ENCODE assay signal across 13 mouse cellular contexts in the genomic region with DNA sequence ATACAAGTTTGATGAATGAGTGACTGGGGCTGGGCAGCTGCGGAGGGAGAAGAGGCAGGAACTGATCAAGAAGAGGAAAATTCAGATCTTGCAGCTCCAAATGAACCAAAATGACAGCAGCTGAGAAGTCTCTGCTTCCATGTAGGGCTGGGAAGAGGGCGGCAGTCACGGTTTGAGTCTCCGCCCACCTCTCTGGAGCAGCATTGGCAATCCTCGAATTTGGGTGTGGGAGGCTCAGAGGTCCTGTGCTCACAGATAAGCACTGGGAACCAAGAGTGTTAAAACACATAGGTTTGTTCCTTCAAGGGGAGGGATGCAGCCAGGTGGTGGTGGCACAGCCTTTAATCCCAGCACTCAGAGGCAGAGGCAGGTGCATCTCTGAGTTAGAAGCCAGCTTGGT. TPM values are rescaled to one million over a fixed set of nuclear protein-coding genes. Genes with fewer than 3 reads are reported as not detected.
DNase-seq lines count a peak whose midpoint lies in the region; TF ChIP-seq lines count a peak whose summit lies in the region.
"Had no signal": no experiment of that assay in that cellular context is flagged by ENCODE, and none has a peak within 500 bp of the region (broad histone marks: within the 10 kb centered on the region; RNA-seq: fewer than 3 reads in every experiment).

No protein-coding gene starts in this region.

- intact Hi-C loops in left cerebral cortex, postnatal 14 days (cut with DNase I): no loop called here
- intact Hi-C loops in heart, postnatal 36 days (cut with DNase I): no loop called here

- no peaks in the 10 kb centered on the region for H3K9me3 ChIP-seq in ES-E14 (ENCODE audit: control insufficient read depth, insufficient read depth, low read depth, low read length)
- H3K9me3 ChIP-seq: forebrain, embryonic 13.5 days had no signal

- H3K9ac ChIP-seq in ES-E14 (ENCODE audit: insufficient read depth, low read depth, low read length, poor library complexity, severe bottlenecking): no peak overlapping the region
- H3K9ac ChIP-seq: forebrain, embryonic 13.5 days had no signal

- peaks cover 1 to 18% of the 10 kb centered on the region in 2 experiments; a peak in 2 of 4 replicates for H3K4me1 ChIP-seq in ES-E14 (ENCODE audit: control insufficient read depth in 2 of 2, insufficient read depth in 2 of 2, low read length in 2 of 2, poor library complexity in 1 of 2)

- in situ Hi-C loops in ES-E14 (cut with MboI; ENCODE audit: low sequenced_read_pairs in 2 of 2, unreplicated experiment in 2 of 2): no loop called here

- peak overlapping the region; percentile 25; the same call in 1 of the 2 replicates for H3K27ac ChIP-seq in ES-E14 (ENCODE audit: insufficient read depth, low read depth, low read length, poor library complexity, severe bottlenecking)
- H3K27ac ChIP-seq: forebrain, embryonic 13.5 days had no signal

- no peaks in the 10 kb centered on the region for H3K36me3 ChIP-seq in ES-E14 (ENCODE audit: control insufficient read depth, insufficient read depth, low read length, poor library complexity, severe bottlenecking)

- no peak overlapping the region for H3K4me3 ChIP-seq in ES-E14 (ENCODE audit: insufficient read depth in 1 of 2, low read depth in 1 of 2, low read length in 2 of 2, poor library complexity in 1 of 2, severe bottlenecking in 1 of 2)
- H3K4me3 ChIP-seq: forebrain, embryonic 13.5 days had no signal

- DNase-seq in cerebellum, adult 11 months: peak; percentile 18
- no peak for DNase-seq in cerebellum, postnatal 4 days (ENCODE audit: low spot score in 2 of 2)
- DNase-seq in layer of hippocampus, adult 9-11 months: peak; percentile 29
- DNase-seq in layer of hippocampus, postnatal 36 days: no peak
- no peak for DNase-seq in ES-E14 (ENCODE audit: low read depth, low spot score)
- peak; percentile 58 to 62 for DNase-seq in left cerebral cortex, postnatal 14 days (ENCODE audit: low spot score in 2 of 2)
- DNase-seq in heart, postnatal 36 days: no peak
- no peak for DNase-seq in heart, adult 18-20 months
- DNase-seq: heart, postnatal 4 days; kidney, postnatal 25 days; midbrain, embryonic 14.5 days had no signal

TF ChIP-seq in ES-E14, 5 proteins besides CTCF, POLR2A, EP300 and RAD21:
- no peak for TF ChIP-seq HCFC1 (IDR thresholded peaks at IDR 0.05; ENCODE audit: borderline replicate concordance, insufficient read depth, low read length)
- no peak for TF ChIP-seq MAFK (IDR thresholded peaks at IDR 0.05; ENCODE audit: insufficient read depth, low read depth, low read length)
- no peak for TF ChIP-seq ZC3H11A (IDR thresholded peaks at IDR 0.05; ENCODE audit: borderline replicate concordance, low read depth, low read length)
- no peak for TF ChIP-seq ZNF384 (IDR thresholded peaks at IDR 0.05; ENCODE audit: low read depth, low read length)
- no peak for TF ChIP-seq CHD2 (IDR thresholded peaks at IDR 0.05; ENCODE audit: low read depth, low read length)

RNA-seq across cellular contexts. Expression of gene Aqp6, which starts 5.3 kb away (rescaled TPM):
- under 1 TPM in 1 of 2 experiments, not detected in 1; 0.25 TPM for total RNA-seq in layer of hippocampus, postnatal 36 days (2021)
- total RNA-seq in ES-E14 (2012; rRNA removed): 0.36 and 0.69 TPM in 2 replicates
- total RNA-seq in left cerebral cortex, postnatal 14 days (2021): under 1 TPM; 0.44 to 0.48 TPM
- not detected for total RNA-seq in heart, postnatal 36 days (2021)
- total RNA-seq in heart, adult 18-20 months (2021): under 1 TPM in 1 of 2 experiments, not detected in 1; 0.25 TPM
- total RNA-seq: heart, postnatal 4 days; neutrophil, adult 5-6 weeks had no signal

RNA-seq across cellular contexts. Expression of gene Aqp5, which starts 15.9 kb away (rescaled TPM):
- not detected for total RNA-seq in layer of hippocampus, postnatal 36 days (2021)
- total RNA-seq in ES-E14 (2012; rRNA removed): 1.6 and 2.9 TPM in 2 replicates
- 1 to 10 TPM in 1 of 2 experiments, under 1 TPM in 1; 0.93 to 1.4 TPM for total RNA-seq in left cerebral cortex, postnatal 14 days (2021)
- not detected for total RNA-seq in heart, postnatal 36 days (2021)
- total RNA-seq in heart, adult 18-20 months (2021): 1 to 10 TPM in 1 of 2 experiments, under 1 TPM in 1; 0.30 to 2.5 TPM
- total RNA-seq: neutrophil, adult 5-6 weeks had no signal

RNA-seq across cellular contexts. Expression of gene Aqp2, which starts 27.7 kb away (rescaled TPM):
- total RNA-seq in layer of hippocampus, postnatal 36 days (2021): not detected
- not detected in 2 replicates for total RNA-seq in ES-E14 (2012; rRNA removed)
- total RNA-seq in left cerebral cortex, postnatal 14 days (2021): under 1 TPM in 1 of 2 experiments, not detected in 1; 0.33 TPM
- not detected for total RNA-seq in heart, postnatal 36 days (2021)
- not detected for total RNA-seq in heart, adult 18-20 months (2021)
- total RNA-seq: heart, postnatal 4 days; neutrophil, adult 5-6 weeks had no signal

RNA-seq across cellular contexts. Expression of gene Racgap1, which starts 44.9 kb away (rescaled TPM):
- 1 to 10 TPM; 5.2 TPM for total RNA-seq in layer of hippocampus, postnatal 36 days (2021)
- total RNA-seq in ES-E14 (2012; rRNA removed): 109 and 127 TPM in 2 replicates
- total RNA-seq in left cerebral cortex, postnatal 14 days (2021): 1 to 10 TPM; 9.2 to 10.0 TPM
- total RNA-seq in heart, postnatal 36 days (2021): 1 to 10 TPM; 2.1 to 2.2 TPM
- total RNA-seq in heart, adult 18-20 months (2021): 1 to 10 TPM in 1 of 2 experiments, under 1 TPM in 1; 0.82 to 1.6 TPM

Comparison
In these comparisons a context has a peak if more than half of its experiments do, and no peak if none do; other contexts are left out.
1. DNase-seq: peak in cerebellum, adult 11 months (single experiment), layer of hippocampus, adult 9-11 months (single experiment) and left cerebral cortex, postnatal 14 days (2 of 2); none in cerebellum, postnatal 4 days (0 of 2), layer of hippocampus, postnatal 36 days (0 of 2), ES-E14 (single experiment), heart, postnatal 36 days (0 of 2) and heart, adult 18-20 months (0 of 2).